Mouse (Mus musculus): ENCODE results near the gene Rffl.

GRCm38 (mm10) chr11:82838511-82838910 lies 32.5 kb downstream of the Rffl start:
- TF ChIP-seq CTCF (IDR thresholded peaks at IDR 0.05; ENCODE audit: low read depth) (no peak), EP300 (IDR thresholded peaks at IDR 0.05; ENCODE audit: low read depth) (no peak)
